Mouse (Mus musculus): ENCODE results near the gene Dock9.

Dock9 gene

GRCm38 (mm10) chr14:121592356-121592755 is 205.3 kb downstream of the Dock9 start:
- no peak for DNase-seq (ENCODE audit: low spot score in 2 of 2)

- DNase-seq (ENCODE audit: low spot score in 2 of 2) = peak in 1 of 2 experiments; percentile 29
Observed at GRCm38 (mm10) chr14:121589097-121589725, 208.4 kb downstream of the Dock9 start.

GRCm38 (mm10) chr14:121588451-121588850 is 209.2 kb downstream of the Dock9 start:
- DNase-seq (ENCODE audit: low spot score in 2 of 2) = peak in 1 of 2 experiments; percentile 24

GRCm38 (mm10) chr14:121585906-121586765 is 211.5 kb downstream of the Dock9 start:
- DNase-seq (ENCODE audit: low spot score in 2 of 2) = no peak

- DNase-seq (ENCODE audit: low spot score in 2 of 2) = peak in 1 of 2 experiments; percentile 22
Observed at GRCm38 (mm10) chr14:121579055-121579454, 218.6 kb downstream of the Dock9 start.

- DNase-seq (ENCODE audit: low spot score in 2 of 2) = no peak
Observed at GRCm38 (mm10) chr14:121573391-121573790, 224.2 kb downstream of the Dock9 start.

GRCm38 (mm10) chr14:121566794-121567201 is 230.8 kb downstream of the Dock9 start:
- DNase-seq (ENCODE audit: low spot score in 2 of 2) = no peak

- no peak for DNase-seq (ENCODE audit: low spot score in 2 of 2)
Observed at GRCm38 (mm10) chr14:121565930-121566329, 231.7 kb downstream of the Dock9 start.

GRCm38 (mm10) chr14:121564656-121565055 is 233.0 kb downstream of the Dock9 start:
- DNase-seq (ENCODE audit: low spot score in 2 of 2) = no peak

- no peak for DNase-seq (ENCODE audit: low spot score in 2 of 2)
Observed at GRCm38 (mm10) chr14:121563954-121564353, 233.7 kb downstream of the Dock9 start.

- DNase-seq (ENCODE audit: low spot score in 2 of 2) = no peak
Observed at GRCm38 (mm10) chr14:121559026-121559425, 238.6 kb downstream of the Dock9 start.

- DNase-seq (ENCODE audit: low spot score in 2 of 2) = no peak
Observed at GRCm38 (mm10) chr14:121556401-121557315, 241.0 kb downstream of the Dock9 start.

- no peak for DNase-seq (ENCODE audit: low spot score in 2 of 2)
Observed at GRCm38 (mm10) chr14:121553785-121554184, 243.9 kb downstream of the Dock9 start.

GRCm38 (mm10) chr14:121552586-121552985 is 245.1 kb downstream of the Dock9 start:
- no peak for DNase-seq (ENCODE audit: low spot score in 2 of 2)

GRCm38 (mm10) chr14:121549834-121550233 is 247.8 kb downstream of the Dock9 start:
- DNase-seq (ENCODE audit: low spot score in 2 of 2) = no peak

- no peak for DNase-seq (ENCODE audit: low spot score in 2 of 2)
Observed at GRCm38 (mm10) chr14:121547745-121548144, 249.9 kb downstream of the Dock9 start.

GRCm38 (mm10) chr14:121546621-121547020 is 251.0 kb downstream of the Dock9 start:
- DNase-seq (ENCODE audit: low spot score in 2 of 2) = no peak

- DNase-seq (ENCODE audit: low spot score in 2 of 2) = no peak
Observed at GRCm38 (mm10) chr14:121545551-121546331, 251.9 kb downstream of the Dock9 start.

GRCm38 (mm10) chr14:121541262-121541661 is 256.4 kb downstream of the Dock9 start:
- DNase-seq (ENCODE audit: low spot score in 2 of 2) = no peak

- DNase-seq (ENCODE audit: low spot score in 2 of 2) = no peak
Observed at GRCm38 (mm10) chr14:121534501-121534900, 263.1 kb downstream of the Dock9 start.

- DNase-seq (ENCODE audit: low spot score in 2 of 2) = no peak
Observed at GRCm38 (mm10) chr14:121530853-121531252, 266.8 kb downstream of the Dock9 start.
